Mouse (Mus musculus) urinary bladder, postnatal 4 days (tissue): ENCODE data around the gene Nr1h5.

ENCODE experiments used
- DNase-seq, 2 experiments: peaks; one replicate each; pipeline ENCODE4 v3.0.0; 2021 to 2022; ENCODE audit warnings: low spot score in 2 of 2

Nr1h5 gene

GRCm38 (mm10) chr3:102964033-102964432 lies at the start of gene Nr1h5:
Nr1h5 (minus strand) TSS chr3:102964133.
- DNase-seq: no peak

GRCm38 (mm10) chr3:103001595-103001994 lies 37.7 kb upstream of the Nr1h5 start:
- no peak for DNase-seq

- no peak for DNase-seq
Observed at GRCm38 (mm10) chr3:102997591-102997990, 33.7 kb upstream of the Nr1h5 start.

GRCm38 (mm10) chr3:102997036-102997435 lies 33.1 kb upstream of the Nr1h5 start:
- DNase-seq: no peak

GRCm38 (mm10) chr3:102995605-102996321 lies 31.8 kb upstream of the Nr1h5 start, which contains the start of gene Sike1:
Sike1 (plus strand) TSS chr3:102995708.
- peak; percentile 88 to 95 for DNase-seq

- no peak for DNase-seq
Observed at GRCm38 (mm10) chr3:102995233-102995604, 31.3 kb upstream of the Nr1h5 start.

- DNase-seq: no peak
Observed at GRCm38 (mm10) chr3:102992936-102993335, 29.0 kb upstream of the Nr1h5 start.

- DNase-seq: no peak
Observed at GRCm38 (mm10) chr3:102991041-102991440, 27.1 kb upstream of the Nr1h5 start.

- DNase-seq: no peak
Observed at GRCm38 (mm10) chr3:102980349-102980736, 16.4 kb upstream of the Nr1h5 start.

GRCm38 (mm10) chr3:102979550-102980348 lies 15.8 kb upstream of the Nr1h5 start:
- DNase-seq: no peak

GRCm38 (mm10) chr3:102976906-102977305 lies 13.0 kb upstream of the Nr1h5 start:
- DNase-seq: no peak

- DNase-seq: no peak
Observed at GRCm38 (mm10) chr3:102970508-102970907, 6.6 kb upstream of the Nr1h5 start.

- DNase-seq: no peak
Observed at GRCm38 (mm10) chr3:102970067-102970466, 6.1 kb upstream of the Nr1h5 start.

GRCm38 (mm10) chr3:102955596-102955995 lies 8.3 kb downstream of the Nr1h5 start:
- DNase-seq: no peak

- DNase-seq: no peak
Observed at GRCm38 (mm10) chr3:102955143-102955542, 8.8 kb downstream of the Nr1h5 start.

GRCm38 (mm10) chr3:102954476-102954875 lies 9.5 kb downstream of the Nr1h5 start:
- DNase-seq: no peak

GRCm38 (mm10) chr3:102946861-102947260 lies 17.1 kb downstream of the Nr1h5 start:
- DNase-seq: no peak

- no peak for DNase-seq
Observed at GRCm38 (mm10) chr3:102946312-102946711, 17.6 kb downstream of the Nr1h5 start.

- no peak for DNase-seq
Observed at GRCm38 (mm10) chr3:102938100-102938499, 25.8 kb downstream of the Nr1h5 start.

- no peak for DNase-seq
Observed at GRCm38 (mm10) chr3:102935451-102936354, 28.2 kb downstream of the Nr1h5 start, which contains the start of gene Sycp1. Sycp1 (minus strand) TSS chr3:102936100.

- no peak for DNase-seq
Observed at GRCm38 (mm10) chr3:102899136-102899535, 64.8 kb downstream of the Nr1h5 start.
